Mouse (Mus musculus) ES-Bruce4 (cell line): ENCODE measurements around the gene Rnf220.

ENCODE experiments used
- CTCF ChIP-seq: IDR thresholded peaks from one replicate; pipeline ENCODE4 v1.8.1; 2011; ENCODE audit warnings: low read depth, low read length
- EP300 ChIP-seq: IDR thresholded peaks from 2 replicates; pipeline ENCODE4 v1.6.1; 2011; ENCODE audit warnings: low read depth, low read length; ENCODE audit not compliant: insufficient read depth
- POLR2A ChIP-seq: IDR thresholded peaks from one replicate; pipeline ENCODE4 v1.8.1; 2011; ENCODE audit warnings: low read length; ENCODE audit not compliant: insufficient read depth

- TF ChIP-seq POLR2A (no peak), EP300 (0 out of 2 replicates have a peak, but pooled peaks have one; percentile 54), CTCF (no peak)
These were observed 116.9 kb downstream of the Rnf220 start for GRCm38 (mm10) chr4:117379803-117380557.
